Mouse (Mus musculus) erythroblast, embryonic 14.5 days (primary cell): ENCODE results near the gene Wwox.

Experiments
- GATA1 ChIP-seq: IDR thresholded peaks from 2 replicates; pipeline ENCODE4 v1.6.1; 2012; ENCODE audit warnings: low read length, inconsistent platforms, mixed read lengths
- TAL1 ChIP-seq: IDR thresholded peaks from 3 replicates; pipeline ENCODE4 v1.6.1; 2012; ENCODE audit warnings: low read length, inconsistent platforms, mixed read lengths

GRCm38 (mm10) chr8:114889578-114890374, 450.3 kb downstream of the Wwox start:
- TF ChIP-seq TAL1 (no peak), GATA1 (no peak)
